In genomic region chr8:123990277-123991049, GRCm38 (mm10) we compare ENCODE assay signal across 22 mouse cellular contexts. TPM values are rescaled to one million over a fixed set of nuclear protein-coding genes. Genes with fewer than 3 reads are reported as not detected.
DNase-seq lines count a peak whose midpoint lies in the region; ATAC-seq and TF ChIP-seq lines count a peak whose summit lies in the region.
"Had no signal": no experiment of that assay in that cellular context is flagged by ENCODE, and none has a peak within 500 bp of the region (broad histone marks: within the 10 kb centered on the region; RNA-seq: fewer than 3 reads in every experiment).

No protein-coding gene starts in this region.

- H3K4me3 ChIP-seq in heart, embryonic 10.5 days: no peak overlapping the region
- peak overlapping the region; percentile 37; the same call in 1 of the 2 replicates for H3K4me3 ChIP-seq in G1E (ENCODE audit: low read depth, low read length)
- H3K4me3 ChIP-seq in erythroblast, embryonic 14.5 days (replicated peaks): peak overlapping the region; percentile 63
- H3K4me3 ChIP-seq in liver, embryonic 14.5 days (ENCODE audit: insufficient read depth in 1 of 2, low read depth in 2 of 2, low read length in 2 of 2): peak overlapping the region; percentile 39 to 57
- no peak overlapping the region for H3K4me3 ChIP-seq in intestine, embryonic 15.5 days (replicated peaks)
- H3K4me3 ChIP-seq: forebrain, embryonic 10.5 days; hindbrain, embryonic 15.5 days; layer of hippocampus, adult 2 months; midbrain, embryonic 13.5 days had no signal

- WGBS in heart, embryonic 10.5 days: 44% methylated on average over 13 of the region's 13 CpGs
- 13% methylated on average over 13 of the region's 13 CpGs for WGBS in liver, embryonic 14.5 days (ENCODE audit: insufficient replicate concordance)
- WGBS in intestine, embryonic 15.5 days: 70% methylated on average over 13 of the region's 13 CpGs

- intact Hi-C loops in heart, postnatal 25 days (cut with DNase I): no loop called here
- intact Hi-C loops in gastrocnemius, postnatal 14 days (cut with DNase I; ENCODE audit: low total_unique reads): no loop called here

- no peaks in the 10 kb centered on the region for H3K9me3 ChIP-seq in heart, embryonic 10.5 days
- H3K9me3 ChIP-seq in G1E (replicated peaks): no peaks in the 10 kb centered on the region
- no peaks in the 10 kb centered on the region for H3K9me3 ChIP-seq in erythroblast, embryonic 14.5 days (ENCODE audit: control insufficient read depth, low read length)
- no peaks in the 10 kb centered on the region for H3K9me3 ChIP-seq in liver, embryonic 14.5 days (ENCODE audit: control insufficient read depth, low read length)
- no peaks in the 10 kb centered on the region for H3K9me3 ChIP-seq in intestine, embryonic 15.5 days
- H3K9me3 ChIP-seq: forebrain, embryonic 10.5 days; hindbrain, embryonic 15.5 days; midbrain, embryonic 13.5 days had no signal

- H3K36me3 ChIP-seq in heart, embryonic 10.5 days: peaks cover 20% of the 10 kb centered on the region
- H3K36me3 ChIP-seq in G1E (replicated peaks): peaks cover 40% of the 10 kb centered on the region
- H3K36me3 ChIP-seq in erythroblast, embryonic 14.5 days (ENCODE audit: control insufficient read depth): peaks cover 73% of the 10 kb centered on the region
- peaks cover 4% of the 10 kb centered on the region; the same call in 1 of the 2 replicates for H3K36me3 ChIP-seq in liver, embryonic 14.5 days (replicated peaks; ENCODE audit: control insufficient read depth, insufficient read depth, low read depth)
- H3K36me3 ChIP-seq in intestine, embryonic 15.5 days: 0 out of 2 replicates have a peak, but pooled peaks cover 5% of the 10 kb centered on the region
- H3K36me3 ChIP-seq: hindbrain, embryonic 15.5 days had no signal

- TF ChIP-seq EP300 in liver, embryonic 14.5 days (IDR thresholded peaks at IDR 0.05; ENCODE audit: low read depth): peak; percentile 77

- no peak for TF ChIP-seq CTCF in G1E (IDR thresholded peaks at IDR 0.05; ENCODE audit: low read depth, low read length)
- TF ChIP-seq CTCF in liver, embryonic 14.5 days (IDR thresholded peaks at IDR 0.05; ENCODE audit: low read depth): no peak

- peak overlapping the region; percentile 82; the same call in 1 of the 2 replicates for H3K27ac ChIP-seq in heart, embryonic 10.5 days
- H3K27ac ChIP-seq in liver, embryonic 14.5 days: peak overlapping the region; percentile 100
- no peak overlapping the region for H3K27ac ChIP-seq in intestine, embryonic 15.5 days
- H3K27ac ChIP-seq: forebrain, embryonic 10.5 days; hindbrain, embryonic 15.5 days; layer of hippocampus, adult 2 months; midbrain, embryonic 13.5 days had no signal

- H3K4me2 ChIP-seq in liver, embryonic 14.5 days (ENCODE audit: low read depth): peak overlapping the region; percentile 98
- H3K4me2 ChIP-seq in intestine, embryonic 15.5 days (replicated peaks): no peak overlapping the region
- H3K4me2 ChIP-seq: hindbrain, embryonic 15.5 days; midbrain, embryonic 13.5 days had no signal

- H3K9ac ChIP-seq in liver, embryonic 14.5 days (replicated peaks): peak overlapping the region; percentile 61
- no peak overlapping the region for H3K9ac ChIP-seq in intestine, embryonic 15.5 days
- H3K9ac ChIP-seq: hindbrain, embryonic 15.5 days; midbrain, embryonic 13.5 days had no signal

- no peak for DNase-seq in heart, embryonic 10.5 days (ENCODE audit: low spot score)
- DNase-seq in heart, postnatal 25 days (ENCODE audit: low spot score): no peak
- peak; percentile 73 for DNase-seq in G1E (ENCODE audit: low spot score)
- DNase-seq in liver, embryonic 14.5 days (ENCODE audit: low read depth in 3 of 3, low spot score in 3 of 3): peak in 2 of 3 experiments; percentile 52 to 56
- DNase-seq in gastrocnemius, postnatal 14 days: no peak
- no peak for DNase-seq in thymus, adult 18-20 months
- DNase-seq: adrenal gland, postnatal 36 days; cerebellum, adult 18-20 months; cerebellum, postnatal 14 days; heart, postnatal 4 days; kidney, adult 8-10 months; kidney, postnatal 10 days; lung, adult 2 months; lung, postnatal 14 days; spleen, adult 18-20 months; thymus, postnatal 36 days had no signal

- H3K4me1 ChIP-seq in heart, embryonic 10.5 days: peaks cover 23% of the 10 kb centered on the region
- H3K4me1 ChIP-seq in G1E (ENCODE audit: insufficient read depth, low read depth, low read length): peaks cover 75% of the 10 kb centered on the region
- peaks cover 85% of the 10 kb centered on the region for H3K4me1 ChIP-seq in erythroblast, embryonic 14.5 days (ENCODE audit: control insufficient read depth)
- peaks cover 45 to 51% of the 10 kb centered on the region in 2 experiments for H3K4me1 ChIP-seq in liver, embryonic 14.5 days (replicated peaks; ENCODE audit: control insufficient read depth in 2 of 2, insufficient read depth in 2 of 2, low read length in 1 of 2)
- peaks cover 4% of the 10 kb centered on the region; the same call in 1 of the 2 replicates for H3K4me1 ChIP-seq in intestine, embryonic 15.5 days (replicated peaks)
- H3K4me1 ChIP-seq: forebrain, embryonic 10.5 days; hindbrain, embryonic 15.5 days; midbrain, embryonic 13.5 days had no signal

- H3K27me3 ChIP-seq in heart, embryonic 10.5 days (ENCODE audit: insufficient read depth, poor library complexity, severe bottlenecking): no peaks in the 10 kb centered on the region
- H3K27me3 ChIP-seq in G1E (ENCODE audit: insufficient read depth, low read length): no peaks in the 10 kb centered on the region
- H3K27me3 ChIP-seq in erythroblast, embryonic 14.5 days (ENCODE audit: control insufficient read depth): no peaks in the 10 kb centered on the region
- H3K27me3 ChIP-seq in liver, embryonic 14.5 days (ENCODE audit: control insufficient read depth, insufficient read depth, low read length): no peaks in the 10 kb centered on the region
- no peaks in the 10 kb centered on the region for H3K27me3 ChIP-seq in intestine, embryonic 15.5 days (replicated peaks)
- H3K27me3 ChIP-seq: hindbrain, embryonic 15.5 days; midbrain, embryonic 13.5 days had no signal

- peak; percentile 79 for ATAC-seq in G1E (ENCODE audit: extremely low read depth, insufficient number of reproducible peaks, low FRiP score, poor library complexity, severe bottlenecking)
- peak; percentile 43 for ATAC-seq in liver, embryonic 14.5 days (ENCODE audit: insufficient read depth)
- no peak for ATAC-seq in intestine, embryonic 15.5 days
- ATAC-seq: midbrain, embryonic 13.5 days had no signal

RNA-seq across cellular contexts. Expression of gene Abcb10, which starts 7.5 kb away (rescaled TPM):
- polyA plus RNA-seq in heart, embryonic 10.5 days (2016; fragmentation: Nextera tagmentation; extraction: Ambion mirVana): 41.6 and 47.7 TPM in 2 replicates
- total RNA-seq in heart, postnatal 25 days (2021): 10 to 100 TPM; 43.9 to 48.0 TPM
- total RNA-seq in G1E (2014; fragmentation: Nextera tagmentation) (20.8 and 44.3 TPM in 2 replicates), G1E (2017) (19.6 and 21.6 TPM in 2 replicates)
- polyA plus RNA-seq in G1E (2012): 19.7 and 22.1 TPM in 2 replicates
- 12.9 and 15.2 TPM in 2 replicates for polyA plus RNA-seq in erythroblast, embryonic 14.5 days (2012)
- 71.8 and 83.0 TPM in 2 replicates for polyA plus RNA-seq in liver, embryonic 14.5 days (2012; rRNA removed)
- polyA plus RNA-seq in liver, embryonic 14.5 days (2014; fragmentation: Nextera tagmentation; extraction: Ambion mirVana): 129 and 144 TPM in 2 replicates
- 21.9 and 22.3 TPM in 2 replicates for polyA plus RNA-seq in intestine, embryonic 15.5 days (2015; fragmentation: Nextera tagmentation; extraction: Ambion mirVana)
- 10 to 100 TPM; 12.1 to 13.0 TPM for total RNA-seq in gastrocnemius, postnatal 14 days (2021)

RNA-seq across cellular contexts. Expression of gene Taf5l, which starts 30.7 kb away (rescaled TPM):
- 37.4 and 40.4 TPM in 2 replicates for polyA plus RNA-seq in heart, embryonic 10.5 days (2016; fragmentation: Nextera tagmentation; extraction: Ambion mirVana)
- 10 to 100 TPM; 15.0 TPM for total RNA-seq in heart, postnatal 25 days (2021)
- total RNA-seq in G1E (2014; fragmentation: Nextera tagmentation) (36.9 and 46.6 TPM in 2 replicates), G1E (2017) (35.0 and 38.0 TPM in 2 replicates)
- 23.5 and 24.3 TPM in 2 replicates for polyA plus RNA-seq in G1E (2012)
- 1.8 TPM in 2 replicates for polyA plus RNA-seq in erythroblast, embryonic 14.5 days (2012)
- polyA plus RNA-seq in liver, embryonic 14.5 days (2012; rRNA removed): 21.1 and 21.2 TPM in 2 replicates
- 28.7 and 32.6 TPM in 2 replicates for polyA plus RNA-seq in liver, embryonic 14.5 days (2014; fragmentation: Nextera tagmentation; extraction: Ambion mirVana)
- 40.0 and 40.6 TPM in 2 replicates for polyA plus RNA-seq in intestine, embryonic 15.5 days (2015; fragmentation: Nextera tagmentation; extraction: Ambion mirVana)
- 10 to 100 TPM; 11.3 to 12.6 TPM for total RNA-seq in gastrocnemius, postnatal 14 days (2021)

RNA-seq across cellular contexts. Expression of gene Urb2, which starts 30.8 kb away (rescaled TPM):
- 6.1 and 6.9 TPM in 2 replicates for polyA plus RNA-seq in heart, embryonic 10.5 days (2016; fragmentation: Nextera tagmentation; extraction: Ambion mirVana)
- total RNA-seq in heart, postnatal 25 days (2021): 1 to 10 TPM; 5.4 to 6.1 TPM
- total RNA-seq in G1E (2014; fragmentation: Nextera tagmentation) (19.5 and 24.8 TPM in 2 replicates), G1E (2017) (19.3 and 19.4 TPM in 2 replicates)
- 2.2 and 3.8 TPM in 2 replicates for polyA plus RNA-seq in G1E (2012)
- polyA plus RNA-seq in erythroblast, embryonic 14.5 days (2012): 0.09 and 0.17 TPM in 2 replicates
- 4.3 and 4.9 TPM in 2 replicates for polyA plus RNA-seq in liver, embryonic 14.5 days (2012; rRNA removed)
- polyA plus RNA-seq in liver, embryonic 14.5 days (2014; fragmentation: Nextera tagmentation; extraction: Ambion mirVana): 2.9 and 3.6 TPM in 2 replicates
- 3.8 and 4.6 TPM in 2 replicates for polyA plus RNA-seq in intestine, embryonic 15.5 days (2015; fragmentation: Nextera tagmentation; extraction: Ambion mirVana)
- total RNA-seq in gastrocnemius, postnatal 14 days (2021): 1 to 10 TPM; 6.0 to 8.7 TPM

RNA-seq across cellular contexts. Expression of gene Nup133, which starts 41.4 kb away (rescaled TPM):
- polyA plus RNA-seq in heart, embryonic 10.5 days (2016; fragmentation: Nextera tagmentation; extraction: Ambion mirVana): 34.1 and 37.8 TPM in 2 replicates
- total RNA-seq in heart, postnatal 25 days (2021): 10 to 100 TPM in 1 of 2 experiments, 1 to 10 TPM in 1; 9.2 to 11.9 TPM
- total RNA-seq in G1E (2014; fragmentation: Nextera tagmentation) (46.2 and 66.5 TPM in 2 replicates), G1E (2017) (38.3 and 42.5 TPM in 2 replicates)
- polyA plus RNA-seq in G1E (2012): 21.2 and 31.2 TPM in 2 replicates
- 0.49 and 0.92 TPM in 2 replicates for polyA plus RNA-seq in erythroblast, embryonic 14.5 days (2012)
- polyA plus RNA-seq in liver, embryonic 14.5 days (2012; rRNA removed): 13.7 and 17.6 TPM in 2 replicates
- 23.3 and 27.8 TPM in 2 replicates for polyA plus RNA-seq in liver, embryonic 14.5 days (2014; fragmentation: Nextera tagmentation; extraction: Ambion mirVana)
- polyA plus RNA-seq in intestine, embryonic 15.5 days (2015; fragmentation: Nextera tagmentation; extraction: Ambion mirVana): 29.4 and 34.0 TPM in 2 replicates
- 1 to 10 TPM; 9.8 to 9.9 TPM for total RNA-seq in gastrocnemius, postnatal 14 days (2021)

Comparison
In these comparisons a context has a peak if more than half of its experiments do, and no peak if none do; other contexts are left out.
1. DNase-seq: peak in G1E (single experiment) and liver, embryonic 14.5 days (2 of 3); none in heart, embryonic 10.5 days (single experiment), heart, postnatal 25 days (single experiment), gastrocnemius, postnatal 14 days (single experiment) and thymus, adult 18-20 months (0 of 2).
2. H3K4me3 ChIP-seq: peak in G1E (single experiment), erythroblast, embryonic 14.5 days (single experiment) and liver, embryonic 14.5 days (2 of 2); none in heart, embryonic 10.5 days (single experiment) and intestine, embryonic 15.5 days (single experiment).